Mouse (Mus musculus) liver, postnatal 0 days (tissue): ENCODE results near the gene 4933424G06Rik. TPM values are rescaled to one million over a fixed set of nuclear protein-coding genes. Genes with fewer than 3 reads are reported as not detected.

Experiments
- ATAC-seq: fragments of 200-750 bp; cut with Nextera tagmentation; 2 replicates; pipeline ENCODE4 v1.8.0; 2017; ENCODE audit warnings: mild to moderate bottlenecking, moderate library complexity
- DNase-seq: peaks from one replicate; pipeline ENCODE4 v3.0.0-alpha.2; 2016
- H3K27ac ChIP-seq: fragments of 300-500 bp; sonication (generic); 2 replicates; pipeline ENCODE4 v1.5.1; 2014; ENCODE audit warnings: antibody characterized with exemption, moderate library complexity, mild to moderate bottlenecking, low read depth
- H3K27me3 ChIP-seq: fragments of 300-500 bp; sonication (generic); 2 replicates; pipeline ENCODE4 v1.6.1; 2014; ENCODE audit warnings: low read length, control low read depth, mixed read lengths; ENCODE audit not compliant: insufficient read depth
- H3K36me3 ChIP-seq: fragments of 300-500 bp; sonication (generic); replicated peaks from 2 replicates; pipeline ENCODE4 v1.6.1; 2014; ENCODE audit warnings: mild to moderate bottlenecking, control low read depth, low read length, moderate library complexity, mixed read lengths; ENCODE audit not compliant: insufficient read depth
- H3K4me1 ChIP-seq: fragments of 300-500 bp; sonication (generic); 2 replicates; pipeline ENCODE4 v1.6.1; 2014; ENCODE audit warnings: antibody characterized with exemption, mild to moderate bottlenecking, control low read depth; ENCODE audit not compliant: insufficient read depth
- H3K4me2 ChIP-seq: fragments of 300-500 bp; sonication (generic); 2 replicates; pipeline ENCODE4 v1.6.1; 2014; ENCODE audit warnings: low read depth, mild to moderate bottlenecking, low read length, moderate library complexity, mixed read lengths
- H3K4me3 ChIP-seq: fragments of 300-500 bp; sonication (generic); 2 replicates; pipeline ENCODE4 v1.5.1; 2014; ENCODE audit warnings: low read depth, low read length
- H3K9ac ChIP-seq: fragments of 300-500 bp; sonication (generic); replicated peaks from 2 replicates; pipeline ENCODE4 v1.6.1; 2014; ENCODE audit warnings: mild to moderate bottlenecking, moderate library complexity
- H3K9me3 ChIP-seq: fragments of 300-500 bp; sonication (generic); 2 replicates; pipeline ENCODE4 v1.6.1; 2016; ENCODE audit warnings: mild to moderate bottlenecking, control low read depth, low read length, mixed read lengths
- CTCF ChIP-seq: sonication (generic); IDR thresholded peaks from 2 replicates; pipeline ENCODE4 v1.5.1; 2016; ENCODE audit warnings: antibody characterized with exemption, low read depth
- EP300 ChIP-seq: IDR thresholded peaks from 2 replicates; pipeline ENCODE4 v1.6.1; 2016; ENCODE audit warnings: antibody characterized with exemption, low read depth, mild to moderate bottlenecking
- WGBS: fragments of 180-500 bp; shearing (Covaris S2); extraction: QIAGEN DNeasy Blood & Tissue Kit; methylation state at CpG from one replicate; pipeline ENCODE4 v1.1.7; 2014; ENCODE audit not compliant: insufficient replicate concordance; 5-methylcytosine and 5-hydroxymethylcytosine counted together
- polyA plus RNA-seq: library from polyadenylated mRNA; unstranded; fragments of >200 nt; fragmentation: Nextera tagmentation; extraction: Ambion mirVana; gene quantifications from 2 replicates; pipeline ENCODE4 v1.2.1, GENCODE M21; 2015

4933424G06Rik gene
- polyA plus RNA-seq, 1 experiment from 2014 or later: not detected

- no peaks in the 10 kb centered on the region for H3K36me3 ChIP-seq
- no peaks in the 10 kb centered on the region for H3K4me1 ChIP-seq
- no peak for TF ChIP-seq EP300
- TF ChIP-seq CTCF: no peak
- no peak for DNase-seq
- no peak for ATAC-seq
- no peak overlapping the region for H3K27ac ChIP-seq
- no peaks in the 10 kb centered on the region for H3K9me3 ChIP-seq
- H3K27me3 ChIP-seq: no peaks in the 10 kb centered on the region
- H3K4me3 ChIP-seq: no peak overlapping the region
- H3K4me2 ChIP-seq: no peak overlapping the region
- WGBS: 74% methylated on average over 16 of the region's 16 CpGs
- no peak overlapping the region for H3K9ac ChIP-seq
These were observed 37.1 kb upstream of the 4933424G06Rik start for GRCm38 (mm10) chr1:36672648-36673350.

- Histone ChIP-seq H3K4me2 (no peak overlapping the region), H3K36me3 (no peaks in the 10 kb centered on the region), H3K4me3 (no peak overlapping the region), H3K9ac (no peak overlapping the region), H3K27ac (no peak overlapping the region), H3K4me1 (no peaks in the 10 kb centered on the region), H3K27me3 (no peaks in the 10 kb centered on the region), H3K9me3 (no peaks in the 10 kb centered on the region)
- 53% methylated on average over 3 of the region's 3 CpGs for WGBS
- ATAC-seq (no peak), DNase-seq (no peak)
- TF ChIP-seq CTCF: no peak
These were observed 35.0 kb upstream of the 4933424G06Rik start for GRCm38 (mm10) chr1:36674936-36675335.

- TF ChIP-seq CTCF: no peak
- TF ChIP-seq EP300: no peak
- Histone ChIP-seq H3K27ac (no peak overlapping the region), H3K9ac (no peak overlapping the region), H3K27me3 (no peaks in the 10 kb centered on the region), H3K4me1 (no peaks in the 10 kb centered on the region), H3K4me2 (no peak overlapping the region), H3K9me3 (no peaks in the 10 kb centered on the region), H3K4me3 (no peak overlapping the region), H3K36me3 (no peaks in the 10 kb centered on the region)
- no peak for ATAC-seq
- no peak for DNase-seq
- 79% methylated on average over 7 of the region's 7 CpGs for WGBS
These were observed 29.1 kb upstream of the 4933424G06Rik start for GRCm38 (mm10) chr1:36680893-36681292.

GRCm38 (mm10) chr1:36682620-36683355 lies 27.2 kb upstream of the 4933424G06Rik start, which contains the start of gene Fam178b:
Gene Fam178b (minus strand): TSS chr1:36683183.
- TF ChIP-seq EP300 (no peak), CTCF (no peak)
- Histone ChIP-seq H3K4me1 (no peaks in the 10 kb centered on the region), H3K4me2 (no peak within 1 kb of the TSS), H3K36me3 (no peaks in the 10 kb centered on the region), H3K9me3 (no peaks in the 10 kb centered on the region), H3K4me3 (no peak within 1 kb of the TSS), H3K27ac (no peak within 1 kb of the TSS), H3K27me3 (no peaks in the 10 kb centered on the region), H3K9ac (no peak within 1 kb of the TSS)
- WGBS: 87% methylated on average over 38 of the region's 39 CpGs
- ATAC-seq: no peak
- no peak for DNase-seq

- Histone ChIP-seq H3K4me3 (no peak overlapping the region), H3K9me3 (no peaks in the 10 kb centered on the region), H3K27ac (no peak overlapping the region), H3K4me2 (no peak overlapping the region), H3K4me1 (no peaks in the 10 kb centered on the region), H3K36me3 (no peaks in the 10 kb centered on the region), H3K9ac (no peak overlapping the region), H3K27me3 (no peaks in the 10 kb centered on the region)
- DNase-seq (peak; percentile 77), ATAC-seq (peak; percentile 88)
- 11% methylated on average over 13 of the region's 13 CpGs for WGBS
- TF ChIP-seq CTCF: peak; percentile 91
- no peak for TF ChIP-seq EP300
These were observed 26.0 kb upstream of the 4933424G06Rik start for GRCm38 (mm10) chr1:36683810-36684467.

- Histone ChIP-seq H3K27ac (peak overlapping the region; percentile 76), H3K27me3 (no peaks in the 10 kb centered on the region), H3K9me3 (no peaks in the 10 kb centered on the region), H3K9ac (peak overlapping the region; percentile 93), H3K36me3 (peaks cover 13% of the 10 kb centered on the region), H3K4me3 (peak overlapping the region; percentile 85), H3K4me2 (peak overlapping the region; percentile 95), H3K4me1 (peaks cover 13% of the 10 kb centered on the region)
- no peak for TF ChIP-seq EP300
- no peak for TF ChIP-seq CTCF
- DNase-seq: no peak
- ATAC-seq: no peak
- 58% methylated on average over 11 of the region's 11 CpGs for WGBS
These were observed 19.2 kb upstream of the 4933424G06Rik start for GRCm38 (mm10) chr1:36690671-36691235.
